In genomic region chr10:42859781-42860158, GRCm38 (mm10) we compare ENCODE assay signal across 9 mouse cellular contexts. TPM values are rescaled to one million over a fixed set of nuclear protein-coding genes. Genes with fewer than 3 reads are reported as not detected.
DNase-seq lines count a peak whose midpoint lies in the region; ATAC-seq lines count a peak whose summit lies in the region.
"Had no signal": no experiment of that assay in that cellular context is flagged by ENCODE, and none has a peak within 500 bp of the region (broad histone marks: within the 10 kb centered on the region; RNA-seq: fewer than 3 reads in every experiment).

No protein-coding gene starts in this region.

- no peaks in the 10 kb centered on the region for H3K36me3 ChIP-seq in embryonic facial prominence, embryonic 14.5 days (ENCODE audit: control insufficient read depth, insufficient read depth, low read length)
- no peaks in the 10 kb centered on the region for H3K36me3 ChIP-seq in hindbrain, embryonic 14.5 days (replicated peaks; ENCODE audit: control insufficient read depth, insufficient read depth)
- no peaks in the 10 kb centered on the region for H3K36me3 ChIP-seq in midbrain, embryonic 14.5 days (ENCODE audit: control insufficient read depth, insufficient read depth, low read length)
- H3K36me3 ChIP-seq: heart, embryonic 15.5 days had no signal

- H3K27me3 ChIP-seq in embryonic facial prominence, embryonic 14.5 days (replicated peaks; ENCODE audit: control insufficient read depth, insufficient read depth, low read length), result no peaks in the 10 kb centered on the region
- no peaks in the 10 kb centered on the region for H3K27me3 ChIP-seq in hindbrain, embryonic 14.5 days (ENCODE audit: control insufficient read depth, insufficient read depth, low read length)
- no peaks in the 10 kb centered on the region for H3K27me3 ChIP-seq in midbrain, embryonic 14.5 days (ENCODE audit: control insufficient read depth, insufficient read depth, low read length)
- H3K27me3 ChIP-seq: heart, embryonic 15.5 days had no signal

- peak; percentile 41 for DNase-seq in embryo, embryonic 10.5 days (ENCODE audit: low spot score)
- no peak for DNase-seq in embryonic facial prominence, embryonic 14.5 days (ENCODE audit: low spot score)
- DNase-seq in hindbrain, embryonic 14.5 days (ENCODE audit: low spot score), result peak; percentile 29
- no peak for DNase-seq in midbrain, embryonic 14.5 days
- DNase-seq in urinary bladder, postnatal 10 days (ENCODE audit: low spot score), result no peak
- no peak for DNase-seq in urinary bladder, postnatal 14 days (ENCODE audit: low spot score)
- DNase-seq in layer of hippocampus, adult 11-12 months (ENCODE audit: low spot score), result no peak

- ATAC-seq in embryonic facial prominence, embryonic 14.5 days (ENCODE audit: low read depth), result no peak; the same call in none of the 2 replicates
- ATAC-seq in hindbrain, embryonic 14.5 days (ENCODE audit: low FRiP score), result no peak
- ATAC-seq in midbrain, embryonic 14.5 days (ENCODE audit: low FRiP score, low TSS enrichment), result no peak
- ATAC-seq in activated CD4-positive, CD25-positive, alpha-beta regulatory T cell, adult 4 months, result no peak

- peak overlapping the region; percentile 52 for H3K4me2 ChIP-seq in embryonic facial prominence, embryonic 14.5 days (ENCODE audit: low read depth, low read length)
- peak overlapping the region; percentile 63 for H3K4me2 ChIP-seq in hindbrain, embryonic 14.5 days (replicated peaks)
- H3K4me2 ChIP-seq in midbrain, embryonic 14.5 days (ENCODE audit: low read length), result peak overlapping the region; percentile 57

- 18% methylated on average over 2 of the region's 2 CpGs for WGBS in embryonic facial prominence, embryonic 14.5 days
- WGBS in hindbrain, embryonic 14.5 days, result 30% methylated on average over 2 of the region's 2 CpGs
- WGBS in midbrain, embryonic 14.5 days, result 45% methylated on average over 2 of the region's 2 CpGs

- H3K9me3 ChIP-seq in embryonic facial prominence, embryonic 14.5 days (ENCODE audit: control insufficient read depth, low read length), result no peaks in the 10 kb centered on the region
- no peaks in the 10 kb centered on the region for H3K9me3 ChIP-seq in hindbrain, embryonic 14.5 days (ENCODE audit: control insufficient read depth, low read length)
- H3K9me3 ChIP-seq in midbrain, embryonic 14.5 days (ENCODE audit: control insufficient read depth, low read length), result no peaks in the 10 kb centered on the region
- H3K9me3 ChIP-seq: heart, embryonic 15.5 days had no signal

- H3K27ac ChIP-seq in embryonic facial prominence, embryonic 14.5 days (replicated peaks; ENCODE audit: low read depth, low read length), result peak overlapping the region; percentile 44; the same call in 1 of the 2 replicates
- peak overlapping the region; percentile 86 for H3K27ac ChIP-seq in hindbrain, embryonic 14.5 days
- peak overlapping the region; percentile 94 for H3K27ac ChIP-seq in midbrain, embryonic 14.5 days (replicated peaks; ENCODE audit: low read depth, low read length)
- H3K27ac ChIP-seq: heart, embryonic 15.5 days had no signal

- peaks cover 24% of the 10 kb centered on the region; the same call in 1 of the 2 replicates for H3K4me1 ChIP-seq in embryonic facial prominence, embryonic 14.5 days (ENCODE audit: control insufficient read depth, insufficient read depth, low read length)
- H3K4me1 ChIP-seq in hindbrain, embryonic 14.5 days (replicated peaks; ENCODE audit: control insufficient read depth, insufficient read depth, low read length), result peaks cover 24% of the 10 kb centered on the region
- H3K4me1 ChIP-seq in midbrain, embryonic 14.5 days (ENCODE audit: control insufficient read depth, insufficient read depth, low read length), result peaks cover 43% of the 10 kb centered on the region

- H3K4me3 ChIP-seq in embryonic facial prominence, embryonic 14.5 days (ENCODE audit: low read depth, low read length), result no peak overlapping the region
- peak overlapping the region; percentile 37; the same call in 1 of the 2 replicates for H3K4me3 ChIP-seq in hindbrain, embryonic 14.5 days (replicated peaks; ENCODE audit: low read length)
- peak overlapping the region; percentile 43 for H3K4me3 ChIP-seq in midbrain, embryonic 14.5 days (replicated peaks; ENCODE audit: low read depth, low read length)
- H3K4me3 ChIP-seq: heart, embryonic 15.5 days had no signal

- no peak overlapping the region for H3K9ac ChIP-seq in embryonic facial prominence, embryonic 14.5 days (ENCODE audit: low read depth, low read length)
- H3K9ac ChIP-seq in hindbrain, embryonic 14.5 days, result peak overlapping the region; percentile 48
- peak overlapping the region; percentile 53 for H3K9ac ChIP-seq in midbrain, embryonic 14.5 days (replicated peaks; ENCODE audit: low read length)
- H3K9ac ChIP-seq: heart, embryonic 15.5 days had no signal

RNA-seq across cellular contexts. Expression of gene Scml4, which starts 0.4 kb away (rescaled TPM):
- 1.4 and 1.6 TPM in 2 replicates for polyA plus RNA-seq in embryonic facial prominence, embryonic 14.5 days (2014; fragmentation: Nextera tagmentation; extraction: Ambion mirVana)
- 9.3 and 13.3 TPM in 2 replicates for polyA plus RNA-seq in hindbrain, embryonic 14.5 days (2014; fragmentation: Nextera tagmentation; extraction: Ambion mirVana)
- polyA plus RNA-seq in midbrain, embryonic 14.5 days (2014; fragmentation: Nextera tagmentation; extraction: Ambion mirVana), result 12.8 and 18.2 TPM in 2 replicates
- 10 to 100 TPM; 26.9 to 40.4 TPM for polyA plus RNA-seq in activated CD4-positive, CD25-positive, alpha-beta regulatory T cell, adult 4 months (2017; shearing (Covaris generic))

Comparison
In these comparisons a context has a peak if more than half of its experiments do, and no peak if none do; other contexts are left out.
1. DNase-seq: peak in embryo, embryonic 10.5 days (single experiment) and hindbrain, embryonic 14.5 days (single experiment); none in embryonic facial prominence, embryonic 14.5 days (single experiment), midbrain, embryonic 14.5 days (single experiment), urinary bladder, postnatal 10 days (single experiment), urinary bladder, postnatal 14 days (single experiment) and layer of hippocampus, adult 11-12 months (single experiment).
2. H3K27ac ChIP-seq: peak in every context shown above with its lines; median percentile 94 in midbrain, embryonic 14.5 days; 86 in hindbrain, embryonic 14.5 days; 44 in embryonic facial prominence, embryonic 14.5 days.
3. Peak in every context shown above with its lines, with median percentiles within 50 percentile points of each other: H3K4me2 ChIP-seq.